Mouse (Mus musculus) lung, embryonic 14.5 days (tissue): ENCODE results near the gene Msto1. TPM values are rescaled to one million over a fixed set of nuclear protein-coding genes. Genes with fewer than 3 reads are reported as not detected.
"Not testable (repeated sequence)": the region's sequence is repeated elsewhere in the genome, so short reads cannot be mapped to it uniquely, and the experiment has no call there.

ENCODE experiments used
- ATAC-seq: fragments of 200-750 bp; cut with Nextera tagmentation; 2 replicates; pipeline ENCODE4 v1.8.0; 2017; ENCODE audit warnings: mild to moderate bottlenecking, moderate TSS enrichment, moderate library complexity; ENCODE audit not compliant: insufficient read depth
- DNase-seq: peaks from one replicate; pipeline ENCODE4 v3.0.0-alpha.2; 2015
- H3K27ac ChIP-seq: fragments of 300-500 bp; sonication (generic); 2 replicates; pipeline ENCODE4 v1.5.1; 2014; ENCODE audit warnings: low read depth, mild to moderate bottlenecking, moderate library complexity
- H3K27me3 ChIP-seq: fragments of 300-500 bp; sonication (generic); 2 replicates; pipeline ENCODE4 v1.6.1; 2014; ENCODE audit warnings: low read length, control low read depth; ENCODE audit not compliant: insufficient read depth
- H3K36me3 ChIP-seq: fragments of 300-500 bp; sonication (generic); 2 replicates; pipeline ENCODE4 v1.6.1; 2014; ENCODE audit warnings: control low read depth; ENCODE audit not compliant: insufficient read depth
- H3K4me1 ChIP-seq: fragments of 300-500 bp; sonication (generic); 2 replicates; pipeline ENCODE4 v1.6.1; 2014; ENCODE audit warnings: antibody characterized with exemption, control low read depth; ENCODE audit not compliant: insufficient read depth
- H3K4me2 ChIP-seq: fragments of 300-500 bp; sonication (generic); 2 replicates; pipeline ENCODE4 v1.6.1; 2014; ENCODE audit warnings: mild to moderate bottlenecking
- H3K4me3 ChIP-seq: fragments of 300-500 bp; sonication (generic); 2 replicates; pipeline ENCODE4 v1.5.1; 2014; ENCODE audit warnings: low read depth, low read length
- H3K9ac ChIP-seq: fragments of 300-500 bp; sonication (generic); 2 replicates; pipeline ENCODE4 v1.6.1; 2014
- H3K9me3 ChIP-seq: fragments of 300-500 bp; sonication (generic); 2 replicates; pipeline ENCODE4 v1.6.1; 2016; ENCODE audit warnings: low read depth, low read length, control low read depth
- CTCF ChIP-seq: IDR thresholded peaks from 2 replicates; pipeline ENCODE4 v1.5.1; 2016; ENCODE audit warnings: antibody characterized with exemption, low read depth
- WGBS: fragments of 180-500 bp; shearing (Covaris S2); extraction: QIAGEN DNeasy Blood & Tissue Kit; methylation state at CpG from one replicate; pipeline ENCODE4 v1.1.7; 2014; 5-methylcytosine and 5-hydroxymethylcytosine counted together
- polyA plus RNA-seq: library from polyadenylated mRNA; unstranded; fragments of >200 nt; fragmentation: Nextera tagmentation; extraction: Ambion mirVana; gene quantifications from 2 replicates; pipeline ENCODE4 v1.2.1, GENCODE M21; 2014

The Msto1 gene
- polyA plus RNA-seq, result 47.9 and 51.4 TPM in 2 replicates

- H3K9ac ChIP-seq, result peak within 1 kb of the TSS; percentile 71
- no peaks in the 10 kb centered on the region for H3K9me3 ChIP-seq
- peak; percentile 96 for DNase-seq
- peak; percentile 97 for ATAC-seq
- peak within 1 kb of the TSS; percentile 44 for H3K27ac ChIP-seq
- H3K27me3 ChIP-seq, result no peaks in the 10 kb centered on the region
- H3K4me2 ChIP-seq, result peak within 1 kb of the TSS; percentile 86
- H3K4me1 ChIP-seq, result peaks cover 8% of the 10 kb centered on the region; the same call in 1 of the 2 replicates
- peaks cover 39% of the 10 kb centered on the region for H3K36me3 ChIP-seq
- TF ChIP-seq CTCF, result peak; percentile 33
- WGBS, result under 1% methylated on average over 61 of the region's 62 CpGs
- H3K4me3 ChIP-seq, result peak within 1 kb of the TSS; percentile 68
Observed at GRCm38 (mm10) chr3:88913511-88914383, at the start of gene Msto1. Msto1 (minus strand) TSS chr3:88913999.

- ATAC-seq, H3K9ac ChIP-seq, H3K4me3 ChIP-seq, H3K4me2 ChIP-seq, H3K9me3 ChIP-seq, H3K27me3 ChIP-seq, H3K4me1 ChIP-seq, H3K27ac ChIP-seq, DNase-seq: not testable (repeated sequence)
- peaks cover 15% of the 10 kb centered on the region for H3K36me3 ChIP-seq
Observed at GRCm38 (mm10) chr3:88963211-88963610, 49.4 kb upstream of the Msto1 start.

GRCm38 (mm10) chr3:88953736-88954135 lies 39.9 kb upstream of the Msto1 start:
- TF ChIP-seq CTCF, result no peak
- ATAC-seq, result no peak
- no peak overlapping the region for H3K27ac ChIP-seq
- no peaks in the 10 kb centered on the region for H3K9me3 ChIP-seq
- no peak for DNase-seq
- no peak overlapping the region for H3K4me3 ChIP-seq
- H3K27me3 ChIP-seq, result no peaks in the 10 kb centered on the region
- H3K36me3 ChIP-seq, result no peaks in the 10 kb centered on the region
- no peak overlapping the region for H3K4me2 ChIP-seq
- peaks cover 5% of the 10 kb centered on the region; the same call in 1 of the 2 replicates for H3K4me1 ChIP-seq
- no peak overlapping the region for H3K9ac ChIP-seq

- Histone ChIP-seq H3K4me3 (no peak overlapping the region), H3K27me3 (no peaks in the 10 kb centered on the region), H3K9me3 (no peaks in the 10 kb centered on the region), H3K4me2 (no peak overlapping the region), H3K9ac (no peak overlapping the region), H3K4me1 (peaks cover 10% of the 10 kb centered on the region; the same call in 1 of the 2 replicates), H3K27ac (no peak overlapping the region), H3K36me3 (no peaks in the 10 kb centered on the region)
- DNase-seq (no peak), ATAC-seq (no peak)
- WGBS, result 78% methylated on average over 4 of the region's 4 CpGs
- TF ChIP-seq CTCF, result no peak
Observed at GRCm38 (mm10) chr3:88953246-88953645, 39.4 kb upstream of the Msto1 start.

GRCm38 (mm10) chr3:88951327-88951800 lies 37.6 kb upstream of the Msto1 start:
- Histone ChIP-seq H3K9me3 (no peaks in the 10 kb centered on the region), H3K36me3 (no peaks in the 10 kb centered on the region), H3K4me3 (peak overlapping the region; percentile 86), H3K4me1 (peaks cover 15% of the 10 kb centered on the region; the same call in 1 of the 2 replicates), H3K4me2 (peak overlapping the region; percentile 81), H3K27ac (peak overlapping the region; percentile 99), H3K27me3 (no peaks in the 10 kb centered on the region), H3K9ac (peak overlapping the region; percentile 98)
- WGBS, result 1% methylated on average over 5 of the region's 5 CpGs
- DNase-seq, result peak; percentile 2
- no peak for TF ChIP-seq CTCF
- no peak for ATAC-seq

- ATAC-seq, result peak; percentile 83
- Histone ChIP-seq H3K4me2 (peak within 1 kb of the TSS; percentile 81), H3K27ac (peak within 1 kb of the TSS; percentile 99), H3K9ac (peak within 1 kb of the TSS; percentile 98), H3K4me1 (peaks cover 15% of the 10 kb centered on the region; the same call in 1 of the 2 replicates), H3K36me3 (no peaks in the 10 kb centered on the region), H3K27me3 (no peaks in the 10 kb centered on the region), H3K9me3 (no peaks in the 10 kb centered on the region), H3K4me3 (peak within 1 kb of the TSS; percentile 86)
- TF ChIP-seq CTCF, result peak; percentile 57
- WGBS, result under 1% methylated on average over 33 of the region's 64 CpGs
- DNase-seq, result peak; percentile 77
Observed at GRCm38 (mm10) chr3:88950576-88951326, 37.0 kb upstream of the Msto1 start, which contains the start of the genes Ash1l and Dap3. Ash1l (plus strand) TSS chr3:88950622. Dap3 (minus strand) TSS chr3:88951181.
